Mouse (Mus musculus) gastrocnemius, adult 8-10 months (tissue): Measurements from ENCODE around the gene Gjd3. TPM values are rescaled to one million over a fixed set of nuclear protein-coding genes. Genes with fewer than 3 reads are reported as not detected.

ENCODE experiments used
- DNase-seq, 2 experiments: peaks; one replicate each; pipeline ENCODE4 v3.0.0; 2022; ENCODE audit warnings: low spot score in 2 of 2
- total RNA-seq, 4 experiments: library from RNA; stranded (reverse); gene quantifications; 2 replicates each; pipeline ENCODE4 v1.2.4; 2022

Gjd3 gene
- total RNA-seq, 4 experiments from 2014 or later, result not detected

GRCm38 (mm10) chr11:98981289-98981996 is 1.4 kb downstream of the Gjd3 start:
- DNase-seq, result no peak

- DNase-seq, result no peak
These were observed 3.5 kb downstream of the Gjd3 start for GRCm38 (mm10) chr11:98979356-98979755.

- DNase-seq, result no peak
These were observed 4.2 kb downstream of the Gjd3 start for GRCm38 (mm10) chr11:98978526-98979148.

GRCm38 (mm10) chr11:98974871-98975719 is 7.7 kb downstream of the Gjd3 start:
- no peak for DNase-seq

GRCm38 (mm10) chr11:98974213-98974612 is 8.6 kb downstream of the Gjd3 start:
- DNase-seq, result no peak

- no peak for DNase-seq
These were observed 9.2 kb downstream of the Gjd3 start for GRCm38 (mm10) chr11:98973584-98973983.

- no peak for DNase-seq
These were observed 9.9 kb downstream of the Gjd3 start for GRCm38 (mm10) chr11:98972801-98973360.

GRCm38 (mm10) chr11:98972215-98972614 is 10.6 kb downstream of the Gjd3 start:
- DNase-seq, result peak; percentile 72 to 79

- no peak for DNase-seq
These were observed 11.3 kb downstream of the Gjd3 start for GRCm38 (mm10) chr11:98971316-98972031.

- no peak for DNase-seq
These were observed 12.5 kb downstream of the Gjd3 start for GRCm38 (mm10) chr11:98970191-98970925.

- DNase-seq, result no peak
These were observed 13.3 kb downstream of the Gjd3 start for GRCm38 (mm10) chr11:98969496-98969927.

GRCm38 (mm10) chr11:98968716-98969495 is 13.9 kb downstream of the Gjd3 start:
- DNase-seq, result no peak

GRCm38 (mm10) chr11:98968079-98968478 is 14.7 kb downstream of the Gjd3 start:
- no peak for DNase-seq

GRCm38 (mm10) chr11:98966499-98967141 is 16.2 kb downstream of the Gjd3 start:
- peak; percentile 91 to 94 for DNase-seq

GRCm38 (mm10) chr11:98965416-98966077 is 17.3 kb downstream of the Gjd3 start:
- DNase-seq, result no peak

GRCm38 (mm10) chr11:98964616-98965415 is 18.0 kb downstream of the Gjd3 start:
- peak in 1 of 2 experiments; percentile 67 for DNase-seq

GRCm38 (mm10) chr11:98964201-98964615 is 18.6 kb downstream of the Gjd3 start:
- DNase-seq, result no peak
